Mouse (Mus musculus) embryonic fibroblast, embryonic 13.5 days (primary cell): ENCODE results near the gene Fhit.

Source experiments
- CTCF ChIP-seq: IDR thresholded peaks from 2 replicates; pipeline ENCODE4 v1.5.1; 2011; ENCODE audit warnings: mild to moderate bottlenecking, control low read depth, low read length, moderate library complexity, borderline replicate concordance; ENCODE audit not compliant: insufficient read depth
- POLR2A ChIP-seq: IDR thresholded peaks from 2 replicates; pipeline ENCODE4 v1.6.1; 2011; ENCODE audit warnings: low read depth, mild to moderate bottlenecking, control low read depth, low read length, moderate library complexity

DNA sequence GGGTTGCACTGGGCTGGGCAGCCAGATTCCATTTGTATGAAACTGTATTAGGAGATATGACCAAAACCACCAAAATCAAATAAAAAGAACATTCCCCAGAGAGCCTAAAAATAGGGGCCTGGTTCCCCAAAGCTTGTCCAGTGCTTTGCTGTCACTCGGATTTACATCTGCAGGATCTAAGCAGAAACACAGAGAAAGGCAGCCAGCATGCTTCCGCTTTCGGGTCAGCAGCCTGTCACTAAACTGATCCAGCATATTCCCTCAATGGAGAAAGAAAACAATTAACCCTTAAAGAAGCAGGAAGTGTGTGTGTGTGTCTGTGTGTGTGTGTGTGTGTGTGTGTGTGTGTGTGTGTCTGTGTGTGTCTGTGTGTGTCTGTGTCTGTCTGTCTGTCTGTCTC lies 615.9 kb downstream of the Fhit start:
- TF ChIP-seq POLR2A (no peak), CTCF (no peak)
